Mouse (Mus musculus): ENCODE data around the gene Olfr937. TPM values are rescaled to one million over a fixed set of nuclear protein-coding genes. Genes with fewer than 3 reads are reported as not detected.

The Olfr937 gene
- not detected in 2 replicates for polyA plus RNA-seq (2021; fragmentation: Nextera tagmentation)
- long read RNA-seq, experiment 1: 0 reads
- long read RNA-seq, experiment 2: 0 reads

GRCm38 (mm10) chr9:39064851-39065250 lies at the start of gene Olfr937:
Gene Olfr937 (minus strand): TSS chr9:39064951.

DNA sequence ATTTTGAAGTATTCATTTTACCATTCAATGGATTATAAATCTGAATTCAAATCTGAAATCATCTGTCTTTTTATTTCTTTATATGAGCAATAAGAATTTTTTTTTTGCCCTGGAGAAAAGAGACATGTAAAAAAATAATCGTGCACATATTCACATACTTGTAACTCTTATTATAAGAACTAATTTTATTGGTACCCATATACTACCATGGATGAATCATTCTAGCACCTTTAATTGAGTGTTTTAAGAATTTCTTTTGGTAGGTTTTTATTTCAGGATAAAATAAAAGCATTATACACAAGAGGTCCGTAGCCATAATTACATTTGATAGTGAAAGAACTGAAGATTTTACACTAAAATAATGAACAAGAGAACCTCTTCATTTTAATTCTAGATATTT lies 14.0 kb upstream of the Olfr937 start, which contains the start of gene Olfr938:
Olfr938 (minus strand) TSS at position 101 of the 400 bp plus-strand sequence.

DNA sequence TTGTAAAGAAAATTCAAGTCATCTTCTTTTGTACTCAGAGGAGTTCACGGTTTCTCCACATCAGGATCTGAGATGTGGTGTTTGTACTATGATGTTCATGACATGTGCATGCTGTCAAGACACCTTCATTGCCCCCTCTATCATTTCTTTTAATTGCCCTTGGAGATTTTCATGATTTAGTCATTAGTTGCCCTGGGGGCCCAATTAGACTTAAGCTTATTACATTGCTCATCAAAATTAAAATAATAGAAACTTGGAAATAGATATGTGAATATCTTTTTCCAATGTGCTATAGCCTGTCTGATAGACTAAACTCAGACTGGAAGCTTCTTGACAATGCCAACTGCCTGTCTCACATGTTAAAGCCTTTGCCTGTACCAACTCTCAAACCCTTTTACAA lies 41.5 kb downstream of the Olfr937 start, which contains the start of gene Olfr146:
Olfr146 (minus strand) TSS at position 101 of the 400 bp plus-strand sequence.

Other genes with a start within 250 kb of the Olfr937 start
- not detected in 2 replicates for gene Olfr923, start 238.4 kb downstream of the Olfr937 start, polyA plus RNA-seq (2021; fragmentation: Nextera tagmentation)
- gene Olfr924, start 220.5 kb downstream of the Olfr937 start, polyA plus RNA-seq (2021; fragmentation: Nextera tagmentation): not detected in 2 replicates
- gene Olfr26, start 209.9 kb downstream of the Olfr937 start, polyA plus RNA-seq (2021; fragmentation: Nextera tagmentation): not detected in 2 replicates
- gene Olfr926, start 187.8 kb downstream of the Olfr937 start, polyA plus RNA-seq (2021; fragmentation: Nextera tagmentation): not detected in 2 replicates
- gene Olfr930, start 135.1 kb downstream of the Olfr937 start, polyA plus RNA-seq (2021; fragmentation: Nextera tagmentation): not detected in 2 replicates
- not detected in 2 replicates for gene Olfr933, start 92.6 kb downstream of the Olfr937 start, polyA plus RNA-seq (2021; fragmentation: Nextera tagmentation)
- gene Olfr934, start 76.6 kb downstream of the Olfr937 start, polyA plus RNA-seq (2021; fragmentation: Nextera tagmentation): not detected in 2 replicates
- gene Olfr935, start 65.3 kb downstream of the Olfr937 start, polyA plus RNA-seq (2021; fragmentation: Nextera tagmentation): not detected in 2 replicates
- not detected in 2 replicates for gene Olfr146, start 41.6 kb downstream of the Olfr937 start, polyA plus RNA-seq (2021; fragmentation: Nextera tagmentation)
- not detected in 2 replicates for gene Olfr938, start 13.9 kb upstream of the Olfr937 start, polyA plus RNA-seq (2021; fragmentation: Nextera tagmentation)
- not detected in 2 replicates for gene Olfr27, start 63.2 kb upstream of the Olfr937 start, polyA plus RNA-seq (2021; fragmentation: Nextera tagmentation)
- 0.01 TPM in 1 of 2 replicates, not detected in the other for gene Olfr943, start 101.4 kb upstream of the Olfr937 start, polyA plus RNA-seq (2021; fragmentation: Nextera tagmentation)
- not detected in 2 replicates for gene Olfr944, start 137.0 kb upstream of the Olfr937 start, polyA plus RNA-seq (2021; fragmentation: Nextera tagmentation)
- gene Olfr1537, start 185.0 kb upstream of the Olfr937 start, polyA plus RNA-seq (2021; fragmentation: Nextera tagmentation): not detected in 2 replicates
- not detected in 2 replicates for gene Olfr945, start 211.9 kb upstream of the Olfr937 start, polyA plus RNA-seq (2021; fragmentation: Nextera tagmentation)

All from left cerebral cortex, adult 6 months (tissue).